Mouse (Mus musculus) adipocyte (in vitro differentiated cells): Measurements from ENCODE around the gene Sik2.

ENCODE experiments used
- DNase-seq: peaks from one replicate; pipeline ENCODE4 v3.0.0-alpha.2; 2016; ENCODE audit warnings: low spot score

The Sik2 gene

GRCm38 (mm10) chr9:50986123-50986522 is 22.8 kb downstream of the Sik2 start:
- DNase-seq, result no peak

GRCm38 (mm10) chr9:50981499-50982190 is 27.2 kb downstream of the Sik2 start:
- no peak for DNase-seq

- DNase-seq, result no peak
Measured at GRCm38 (mm10) chr9:50974631-50975030, 34.2 kb downstream of the Sik2 start.

GRCm38 (mm10) chr9:50970413-50970812 is 38.5 kb downstream of the Sik2 start:
- DNase-seq, result no peak

GRCm38 (mm10) chr9:50969266-50969665 is 39.6 kb downstream of the Sik2 start:
- DNase-seq, result no peak

GRCm38 (mm10) chr9:50966277-50966676 is 42.6 kb downstream of the Sik2 start:
- DNase-seq, result no peak

GRCm38 (mm10) chr9:50965392-50965791 is 43.5 kb downstream of the Sik2 start:
- DNase-seq, result no peak

GRCm38 (mm10) chr9:50964911-50965310 is 44.0 kb downstream of the Sik2 start:
- DNase-seq, result no peak

GRCm38 (mm10) chr9:50957956-50958489 is 50.9 kb downstream of the Sik2 start:
- DNase-seq, result peak; percentile 58

GRCm38 (mm10) chr9:50955176-50955575 is 53.7 kb downstream of the Sik2 start:
- no peak for DNase-seq

- no peak for DNase-seq
Measured at GRCm38 (mm10) chr9:50948097-50948823, 60.6 kb downstream of the Sik2 start.

- no peak for DNase-seq
Measured at GRCm38 (mm10) chr9:50946338-50946737, 62.5 kb downstream of the Sik2 start.

- no peak for DNase-seq
Measured at GRCm38 (mm10) chr9:50944826-50945225, 64.0 kb downstream of the Sik2 start.

- no peak for DNase-seq
Measured at GRCm38 (mm10) chr9:50942711-50943110, 66.2 kb downstream of the Sik2 start.

- no peak for DNase-seq
Measured at GRCm38 (mm10) chr9:50941804-50942401, 67.0 kb downstream of the Sik2 start.

- DNase-seq, result no peak
Measured at GRCm38 (mm10) chr9:50929986-50930385, 78.9 kb downstream of the Sik2 start.

- no peak for DNase-seq
Measured at GRCm38 (mm10) chr9:50925801-50926200, 83.1 kb downstream of the Sik2 start.

GRCm38 (mm10) chr9:50924454-50924853 is 84.4 kb downstream of the Sik2 start:
- DNase-seq, result no peak

- DNase-seq, result no peak
Measured at GRCm38 (mm10) chr9:50922363-50923153, 86.3 kb downstream of the Sik2 start.

- no peak for DNase-seq
Measured at GRCm38 (mm10) chr9:50920933-50921895, 87.7 kb downstream of the Sik2 start.

- no peak for DNase-seq
Measured at GRCm38 (mm10) chr9:50919554-50919953, 89.3 kb downstream of the Sik2 start.
